Mouse (Mus musculus) MEL (cell line): Measurements from ENCODE around the gene Stxbp1. TPM values are rescaled to one million over a fixed set of nuclear protein-coding genes. Genes with fewer than 3 reads are reported as not detected.
A peak's percentile ranks its signal among the peaks of the same experiment; 100 is the strongest.

Experiments
- DNase-seq: peaks from one replicate; pipeline ENCODE4 v3.0.0; 2011; ENCODE audit warnings: low read depth, low spot score
- H3K27ac ChIP-seq: 2 replicates; pipeline ENCODE4 v1.5.1; 2012; ENCODE audit warnings: low read depth, mild to moderate bottlenecking, control low read depth, low read length, moderate library complexity; ENCODE audit not compliant: control insufficient read depth
- H3K27me3 ChIP-seq, 2 experiments: fragments of 150-350 bp in 1 of 2; sonication (generic) in 1 of 2; 2 replicates each; pipeline ENCODE4 v1.6.1; 2012; ENCODE audit warnings: low read length in 2 of 2, mild to moderate bottlenecking in 2 of 2, improper control_type of control experiment in 1 of 2, moderate library complexity in 1 of 2; ENCODE audit not compliant: insufficient read depth in 2 of 2, control insufficient read depth in 1 of 2
- H3K36me3 ChIP-seq, 2 experiments: 2 replicates each; pipeline ENCODE4 v1.6.1; 2012 to 2014; ENCODE audit warnings: low read length in 2 of 2, improper control_type of control experiment in 1 of 2, inconsistent platforms in 1 of 2, mild to moderate bottlenecking in 1 of 2; ENCODE audit not compliant: insufficient read depth in 2 of 2, control insufficient read depth in 1 of 2
- H3K4me1 ChIP-seq, 2 experiments: fragments of 150-350 bp in 1 of 2; sonication (generic) in 1 of 2; 2 replicates each; pipeline ENCODE4 v1.6.1; 2012; ENCODE audit warnings: low read length in 2 of 2, improper control_type of control experiment in 1 of 2, mild to moderate bottlenecking in 1 of 2; ENCODE audit not compliant: insufficient read depth in 2 of 2, control insufficient read depth in 1 of 2
- H3K4me3 ChIP-seq, 2 experiments: fragments of 150-350 bp in 1 of 2; sonication (generic) in 1 of 2; 2 replicates each; pipeline ENCODE4 v1.5.1; 2012; ENCODE audit warnings: low read depth in 2 of 2, low read length in 2 of 2, mild to moderate bottlenecking in 2 of 2, moderate library complexity in 2 of 2, control low read depth in 1 of 2, improper control_type of control experiment in 1 of 2; ENCODE audit not compliant: control insufficient read depth in 1 of 2, insufficient read depth in 1 of 2
- H3K79me2 ChIP-seq: 2 replicates; pipeline ENCODE4 v1.6.1; 2012; ENCODE audit warnings: mild to moderate bottlenecking, low read length, moderate library complexity; ENCODE audit not compliant: control insufficient read depth, poor library complexity, insufficient read depth
- H3K9ac ChIP-seq: 2 replicates; pipeline ENCODE4 v1.6.1; 2012; ENCODE audit warnings: low read depth, mild to moderate bottlenecking, control low read depth, low read length, moderate library complexity; ENCODE audit not compliant: control insufficient read depth, poor library complexity, severe bottlenecking
- H3K9me3 ChIP-seq: fragments of 150-350 bp; sonication (generic); replicated peaks from 2 replicates; pipeline ENCODE4 v1.6.1; 2012; ENCODE audit warnings: mild to moderate bottlenecking, low read length, improper control_type of control experiment, moderate library complexity; ENCODE audit not compliant: insufficient read depth
- BHLHE40 ChIP-seq: IDR thresholded peaks from 2 replicates; pipeline ENCODE4 v1.6.1; 2012; ENCODE audit warnings: low read depth, mild to moderate bottlenecking, inconsistent platforms, low read length, improper control_type of control experiment, borderline replicate concordance
- CTCF ChIP-seq, 3 experiments: IDR thresholded peaks in 2 of 3; conservative IDR thresholded peaks in 1 of 3; 2 replicates each; pipeline ENCODE4 v1.5.1; 2011 to 2012; ENCODE audit warnings: low read length in 3 of 3, low read depth in 2 of 3, mild to moderate bottlenecking in 2 of 3, improper control_type of control experiment in 1 of 3, inconsistent platforms in 1 of 3, mixed read lengths in 1 of 3, moderate library complexity in 1 of 3; ENCODE audit not compliant: control insufficient read depth in 1 of 3, insufficient read depth in 1 of 3, poor library complexity in 1 of 3, severe bottlenecking in 1 of 3
- JUND ChIP-seq: IDR thresholded peaks from 2 replicates; pipeline ENCODE4 v1.6.1; 2011; ENCODE audit warnings: low read depth, mild to moderate bottlenecking, improper control_type of control experiment, low read length
- KAT2A ChIP-seq: conservative IDR thresholded peaks from 2 replicates; pipeline ENCODE4 v1.6.1; 2012; ENCODE audit warnings: low read depth, low read length, improper control_type of control experiment, inconsistent platforms
- POLR2A ChIP-seq, 2 experiments: IDR thresholded peaks; 2 replicates each; pipeline ENCODE4 v1.6.1; 2011 to 2012; ENCODE audit warnings: low read length in 2 of 2, mild to moderate bottlenecking in 2 of 2, control low read depth in 1 of 2, improper control_type of control experiment in 1 of 2, low read depth in 1 of 2, moderate library complexity in 1 of 2; ENCODE audit not compliant: control insufficient read depth in 1 of 2, insufficient read depth in 1 of 2, poor library complexity in 1 of 2
- RAD21 ChIP-seq: IDR thresholded peaks from 2 replicates; pipeline ENCODE4 v1.6.1; 2011; ENCODE audit warnings: mild to moderate bottlenecking, low read depth, low read length, improper control_type of control experiment
- SIN3A ChIP-seq: IDR thresholded peaks from 2 replicates; pipeline ENCODE4 v1.6.1; 2012; ENCODE audit warnings: low read length, improper control_type of control experiment, inconsistent platforms
- SMC3 ChIP-seq: IDR thresholded peaks from 2 replicates; pipeline ENCODE4 v1.6.1; 2011; ENCODE audit warnings: low read depth, low read length, improper control_type of control experiment
- TBP ChIP-seq: IDR thresholded peaks from 2 replicates; pipeline ENCODE4 v1.8.0; 2011; ENCODE audit warnings: low read depth, low read length, improper control_type of control experiment
- UBTF ChIP-seq: IDR thresholded peaks from 2 replicates; pipeline ENCODE4 v1.6.1; 2012; ENCODE audit warnings: low read depth, mild to moderate bottlenecking, inconsistent platforms, low read length, improper control_type of control experiment, moderate library complexity, borderline replicate concordance; ENCODE audit not compliant: insufficient read depth
- USF1 ChIP-seq: IDR thresholded peaks from 2 replicates; pipeline ENCODE4 v1.6.1; 2014; ENCODE audit warnings: low read depth, mild to moderate bottlenecking, inconsistent platforms, low read length, improper control_type of control experiment, moderate library complexity
- USF2 ChIP-seq, 2 experiments: IDR thresholded peaks; 2 replicates each; pipeline ENCODE4 v1.6.1; 2011 to 2012; ENCODE audit warnings: improper control_type of control experiment in 2 of 2, low read length in 2 of 2, borderline replicate concordance in 1 of 2, inconsistent platforms in 1 of 2, low read depth in 1 of 2, mild to moderate bottlenecking in 1 of 2; ENCODE audit not compliant: insufficient read depth in 1 of 2
- ZC3H11A ChIP-seq: IDR thresholded peaks from 2 replicates; pipeline ENCODE4 v1.6.1; 2012; ENCODE audit warnings: low read depth, mild to moderate bottlenecking, inconsistent platforms, low read length, improper control_type of control experiment
- polyA plus RNA-seq, 2 experiments: library from polyadenylated mRNA; stranded (reverse) in 1 of 2; unstranded in 1 of 2; fragments of >175 nt in 1 of 2; fragments of >200 nt in 1 of 2; gene quantifications; 2 replicates each; pipeline versions ENCODE4 v1.2.1 to v1.2.4; 2012; ENCODE audit warnings: low replicate concordance in 2 of 2, low read depth in 1 of 2; ENCODE audit not compliant: insufficient read length in 2 of 2, insufficient read depth in 1 of 2, missing spikeins in 1 of 2
- total RNA-seq: library from RNA; depleted of rRNA; stranded (reverse); fragments of 300-350 nt; gene quantifications from 2 replicates; pipeline ENCODE4 v1.2.3, GENCODE M21; 2012

Stxbp1 gene
- total and polyA plus RNA-seq, 3 experiments = 7.1 to 33.2 TPM; not detected in 1

GRCm38 (mm10) chr2:32779131-32779530, 67.9 kb downstream of the Stxbp1 start:
- Histone ChIP-seq H3K27ac (no peak overlapping the region), H3K27me3 (no peaks in the 10 kb centered on the region), H3K4me3 (no peak overlapping the region), H3K36me3 (no peaks in the 10 kb centered on the region), H3K9me3 (no peaks in the 10 kb centered on the region), H3K79me2 (no peaks in the 10 kb centered on the region; the same call in 1 of the 2 replicates), H3K9ac (no peak overlapping the region), H3K4me1 (peaks cover 0 to 5% of the 10 kb centered on the region in 2 experiments; a peak in 2 of 4 replicates)
- TF ChIP-seq USF2 (IDR thresholded peaks at IDR 0.05; ENCODE audit: borderline replicate concordance in 1 of 2, insufficient read depth in 1 of 2, low read depth in 1 of 2, low read length in 2 of 2) (no peak), SMC3 (peak; percentile 50), BHLHE40 (no peak), ZC3H11A (peak; percentile 33), USF1 (no peak), UBTF (no peak), RAD21 (peak; percentile 33), CTCF (IDR thresholded peaks at IDR 0.05 in 2 of 3, conservative IDR thresholded peaks at IDR 0.05 in 1 of 3; ENCODE audit: control insufficient read depth in 1 of 3, insufficient read depth in 1 of 3, low read depth in 2 of 3, low read length in 3 of 3, poor library complexity in 1 of 3, severe bottlenecking in 1 of 3) (peak; percentile 13 to 59 (median 59); a peak in 5 of 6 replicates), KAT2A (no peak), POLR2A (IDR thresholded peaks at IDR 0.05; ENCODE audit: control insufficient read depth in 1 of 2, insufficient read depth in 1 of 2, low read depth in 1 of 2, low read length in 2 of 2, poor library complexity in 1 of 2) (no peak)
- peak; percentile 28 for DNase-seq

- Histone ChIP-seq H3K9me3 (no peaks in the 10 kb centered on the region), H3K27me3 (no peaks in the 10 kb centered on the region), H3K79me2 (no peaks in the 10 kb centered on the region; the same call in 1 of the 2 replicates), H3K27ac (no peak overlapping the region), H3K36me3 (no peaks in the 10 kb centered on the region), H3K4me1 (peaks cover 0 to 5% of the 10 kb centered on the region in 2 experiments; a peak in 2 of 4 replicates), H3K9ac (no peak overlapping the region), H3K4me3 (no peak overlapping the region)
- TF ChIP-seq JUND (no peak), SIN3A (no peak), BHLHE40 (no peak)
- DNase-seq = no peak
Measured at GRCm38 (mm10) chr2:32778081-32778480, 69.0 kb downstream of the Stxbp1 start.

- TF ChIP-seq TBP = no peak
- TF ChIP-seq UBTF = no peak
- TF ChIP-seq USF1 = 0 out of 2 replicates have a peak, but pooled peaks have one; percentile 27
- TF ChIP-seq, all 39 proteins: peak for 1
- Histone ChIP-seq H3K27me3 (no peaks in the 10 kb centered on the region), H3K4me1 (peaks cover 2 to 9% of the 10 kb centered on the region in 2 experiments; a peak in 3 of 4 replicates), H3K36me3 (no peaks in the 10 kb centered on the region), H3K9me3 (no peaks in the 10 kb centered on the region), H3K27ac (no peak overlapping the region), H3K4me3 (peak overlapping the region; percentile 82 to 99), H3K9ac (peak overlapping the region; percentile 61), H3K79me2 (no peaks in the 10 kb centered on the region; the same call in 1 of the 2 replicates)
- no peak for DNase-seq
Measured at GRCm38 (mm10) chr2:32776192-32776591, 70.9 kb downstream of the Stxbp1 start.
